Mouse (Mus musculus) E14TG2a.4 (cell line): ENCODE data around the gene Dmd.

Experiments
- H3K27me3 ChIP-seq: 2 replicates; pipeline ENCODE4 v1.6.1; 2014; ENCODE audit warnings: low read length, control low read depth; ENCODE audit not compliant: insufficient read depth
- H3K36me3 ChIP-seq: 2 replicates; pipeline ENCODE4 v1.6.1; 2014; ENCODE audit warnings: low read length, control low read depth; ENCODE audit not compliant: insufficient read depth
- H3K4me1 ChIP-seq: replicated peaks from 2 replicates; pipeline ENCODE4 v1.6.1; 2014; ENCODE audit warnings: low read depth, low read length, control low read depth
- H3K4me3 ChIP-seq: replicated peaks from 2 replicates; pipeline ENCODE4 v1.5.1; 2014; ENCODE audit warnings: mild to moderate bottlenecking, low read length
- H3K9me3 ChIP-seq: 2 replicates; pipeline ENCODE4 v1.6.1; 2014; ENCODE audit warnings: low read length, control low read depth
- CTCF ChIP-seq: conservative IDR thresholded peaks from 2 replicates; pipeline ENCODE4 v1.5.1; 2014; ENCODE audit warnings: low read length
- NANOG ChIP-seq: IDR thresholded peaks from 2 replicates; pipeline ENCODE4 v1.6.1; 2014; ENCODE audit warnings: borderline replicate concordance, low read length, mixed read lengths
- POU5F1 ChIP-seq: IDR thresholded peaks from 2 replicates; pipeline ENCODE4 v1.6.1; 2014; ENCODE audit warnings: low read length, borderline replicate concordance

Gene Dmd

DNA sequence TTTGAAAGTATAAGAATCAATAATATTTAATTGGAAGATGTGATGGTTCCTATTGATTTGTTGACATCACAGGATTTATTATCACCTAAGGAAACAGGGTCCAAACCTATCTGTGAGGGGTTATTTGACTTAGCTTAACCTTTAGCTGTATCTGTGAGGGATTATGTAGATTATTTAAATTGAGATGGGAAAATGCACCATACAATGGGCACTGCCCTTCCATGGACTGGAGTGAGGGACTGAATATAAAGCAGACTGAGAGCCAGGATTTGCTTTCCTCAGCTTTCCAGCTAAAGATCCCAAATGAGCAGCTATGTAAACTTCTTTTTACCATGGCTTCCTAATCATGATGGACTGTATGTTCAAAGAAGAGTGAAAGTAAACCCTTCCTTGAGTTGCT, 1496.0 kb downstream of the Dmd start:
- H3K27me3 ChIP-seq = no peaks in the 10 kb centered on the region
- no peak overlapping the region for H3K4me3 ChIP-seq
- no peaks in the 10 kb centered on the region for H3K36me3 ChIP-seq
- TF ChIP-seq POU5F1 = no peak
- no peak for TF ChIP-seq CTCF
- TF ChIP-seq NANOG = no peak
- H3K4me1 ChIP-seq = 0 out of 2 replicates have a peak, but pooled peaks cover 4% of the 10 kb centered on the region
- no peaks in the 10 kb centered on the region; the same call in 1 of the 2 replicates for H3K9me3 ChIP-seq

DNA sequence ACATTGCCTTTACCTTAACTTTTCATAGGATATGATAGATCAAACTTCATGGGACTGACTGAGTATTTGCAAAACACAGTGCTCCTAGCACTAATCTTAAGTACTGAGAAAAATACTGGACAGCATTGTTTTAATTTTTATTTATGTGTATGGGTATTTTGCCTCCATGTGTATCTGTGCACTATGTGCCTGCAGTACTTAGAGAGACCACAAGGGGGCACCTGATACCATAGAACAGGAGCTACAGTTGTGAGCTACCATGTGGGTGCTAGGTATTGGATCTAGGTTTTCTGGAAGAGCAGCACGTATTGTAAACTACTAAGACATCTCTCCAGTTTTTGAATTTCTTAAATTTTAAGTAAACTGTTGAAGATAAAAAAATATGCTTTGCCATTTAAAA, 1505.8 kb downstream of the Dmd start:
- no peak for TF ChIP-seq POU5F1
- TF ChIP-seq CTCF = peak; percentile 60
- Histone ChIP-seq H3K4me3 (no peak overlapping the region), H3K4me1 (no peaks in the 10 kb centered on the region), H3K27me3 (no peaks in the 10 kb centered on the region), H3K36me3 (no peaks in the 10 kb centered on the region), H3K9me3 (no peaks in the 10 kb centered on the region)

DNA sequence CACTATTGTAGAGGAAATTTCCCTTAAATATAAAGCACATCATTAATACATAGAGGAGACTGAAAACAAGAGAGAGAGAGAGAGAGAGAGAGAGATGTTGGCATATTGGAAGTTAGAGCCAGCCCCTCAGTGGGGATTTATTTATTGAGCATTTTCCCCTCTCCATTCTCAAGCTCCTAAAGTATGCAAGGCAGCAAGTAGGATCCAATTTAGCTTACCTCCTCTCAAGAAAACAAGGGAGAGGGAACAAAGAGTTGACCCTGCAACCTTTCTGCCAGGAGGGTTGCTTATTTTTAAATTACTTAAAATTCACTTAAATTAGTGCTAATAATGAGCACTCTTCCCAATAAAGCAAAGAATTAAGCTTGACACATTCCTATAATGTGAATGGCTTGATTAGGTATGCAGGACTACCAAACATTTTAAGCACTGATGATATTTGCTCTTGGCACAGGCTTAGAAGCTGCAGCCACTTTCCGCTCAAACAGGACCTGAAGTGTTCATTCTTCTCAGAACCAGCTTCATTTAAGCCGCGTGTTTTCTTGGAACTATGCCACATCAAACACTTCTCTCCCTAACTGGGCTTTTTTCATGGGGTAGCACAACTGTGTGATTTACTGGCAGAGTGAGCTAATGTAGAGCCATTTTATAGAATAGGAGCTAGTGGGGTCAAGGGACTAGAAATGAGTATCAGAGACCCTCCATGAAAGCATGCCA, 1566.1 kb downstream of the Dmd start:
- no peak for TF ChIP-seq NANOG
- no peak for TF ChIP-seq POU5F1
- TF ChIP-seq CTCF = no peak
- H3K9me3 ChIP-seq = peaks cover 12% of the 10 kb centered on the region
- no peaks in the 10 kb centered on the region for H3K36me3 ChIP-seq
- no peak overlapping the region for H3K4me3 ChIP-seq
- no peaks in the 10 kb centered on the region for H3K27me3 ChIP-seq
- H3K4me1 ChIP-seq = no peaks in the 10 kb centered on the region

DNA sequence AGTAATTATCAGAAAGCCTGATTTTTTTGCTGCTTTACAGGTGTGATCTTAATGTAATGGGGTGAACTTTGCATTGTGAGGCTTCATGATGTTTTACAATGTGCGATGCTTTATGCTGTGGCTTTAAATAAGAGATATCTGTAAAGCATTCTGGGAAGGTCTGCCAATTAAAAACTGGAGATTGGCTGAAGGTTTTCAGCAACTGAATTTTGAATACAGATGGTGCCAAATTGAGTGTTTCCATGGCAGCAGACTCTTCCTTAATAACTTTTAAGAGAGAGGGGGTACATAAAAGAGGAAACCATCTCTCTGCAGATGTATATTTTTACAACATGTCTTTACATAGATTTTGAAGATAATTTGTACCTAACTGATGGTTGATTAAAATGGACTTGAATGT, 1603.3 kb downstream of the Dmd start:
- no peaks in the 10 kb centered on the region for H3K27me3 ChIP-seq
- H3K36me3 ChIP-seq = no peaks in the 10 kb centered on the region
- H3K4me1 ChIP-seq = no peaks in the 10 kb centered on the region
- H3K4me3 ChIP-seq = no peak overlapping the region
- no peaks in the 10 kb centered on the region for H3K9me3 ChIP-seq
- TF ChIP-seq CTCF (no peak), POU5F1 (no peak), NANOG (no peak)

DNA sequence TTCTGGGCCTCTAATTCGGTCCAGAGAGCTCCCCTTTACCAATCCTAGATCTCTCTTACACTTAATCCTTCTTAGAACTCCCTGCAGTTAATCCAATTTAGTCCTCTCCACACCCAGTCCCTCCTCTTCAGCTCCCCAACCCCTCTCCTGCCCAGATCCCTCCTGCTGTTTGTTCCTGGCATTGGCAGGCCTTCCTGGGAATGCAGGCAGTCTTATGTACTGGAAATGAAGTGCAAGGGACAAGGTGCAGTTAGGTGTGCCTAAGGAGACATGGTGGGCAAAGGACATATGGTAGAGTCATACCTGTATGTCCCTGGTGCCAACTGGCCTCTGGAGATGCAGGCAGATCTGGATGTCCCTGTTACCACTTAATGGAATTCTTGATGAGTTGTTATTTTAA, 1604.8 kb downstream of the Dmd start:
- Histone ChIP-seq H3K4me1 (no peaks in the 10 kb centered on the region), H3K9me3 (no peaks in the 10 kb centered on the region), H3K36me3 (no peaks in the 10 kb centered on the region), H3K27me3 (no peaks in the 10 kb centered on the region), H3K4me3 (no peak overlapping the region)
- TF ChIP-seq POU5F1 (no peak), NANOG (no peak), CTCF (no peak)

DNA sequence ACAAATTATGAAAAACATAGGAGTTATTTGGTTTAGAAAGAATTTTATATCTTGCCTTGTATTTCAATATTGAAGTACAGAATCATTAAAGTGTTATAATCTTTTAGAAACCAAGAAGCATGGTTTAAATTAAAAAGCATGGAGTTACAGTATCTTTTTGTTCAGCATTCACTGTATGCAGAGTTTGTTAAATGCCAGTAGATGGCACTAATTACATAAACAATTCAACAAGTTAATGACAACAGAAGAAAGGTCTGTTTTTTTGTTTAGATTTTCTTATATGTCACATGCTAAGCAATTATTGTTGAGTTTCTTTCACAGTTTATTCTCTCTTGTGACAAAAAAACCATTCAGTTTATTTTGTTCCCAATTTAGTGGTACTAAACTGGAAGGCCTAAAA, 1649.8 kb downstream of the Dmd start:
- Histone ChIP-seq H3K9me3 (no peaks in the 10 kb centered on the region), H3K36me3 (no peaks in the 10 kb centered on the region), H3K4me1 (no peaks in the 10 kb centered on the region), H3K4me3 (no peak overlapping the region), H3K27me3 (no peaks in the 10 kb centered on the region)
- TF ChIP-seq CTCF (no peak), NANOG (no peak), POU5F1 (no peak)

DNA sequence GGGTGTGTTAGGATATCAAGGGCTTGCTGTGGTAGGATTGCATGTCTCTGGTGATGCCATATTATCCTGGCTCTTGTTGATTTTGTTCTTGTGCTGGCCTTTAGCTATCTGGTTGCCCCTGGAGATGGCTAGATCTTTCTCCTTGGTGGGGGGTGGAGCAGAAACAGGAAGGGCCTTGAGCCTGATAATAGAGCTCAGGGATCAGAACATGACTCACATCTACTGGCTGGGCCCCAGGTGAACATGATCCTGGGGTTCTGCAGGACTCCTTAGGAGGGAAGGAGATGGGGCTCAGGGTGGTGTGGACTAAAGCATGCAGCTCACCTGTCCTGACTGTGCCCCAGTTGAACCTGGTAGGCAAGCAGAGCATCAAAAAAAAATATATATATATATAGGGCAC, 1691.8 kb downstream of the Dmd start:
- Histone ChIP-seq H3K4me3 (no peak overlapping the region), H3K9me3 (no peaks in the 10 kb centered on the region), H3K27me3 (no peaks in the 10 kb centered on the region), H3K4me1 (no peaks in the 10 kb centered on the region), H3K36me3 (no peaks in the 10 kb centered on the region)
- no peak for TF ChIP-seq CTCF
- no peak for TF ChIP-seq NANOG
- no peak for TF ChIP-seq POU5F1

DNA sequence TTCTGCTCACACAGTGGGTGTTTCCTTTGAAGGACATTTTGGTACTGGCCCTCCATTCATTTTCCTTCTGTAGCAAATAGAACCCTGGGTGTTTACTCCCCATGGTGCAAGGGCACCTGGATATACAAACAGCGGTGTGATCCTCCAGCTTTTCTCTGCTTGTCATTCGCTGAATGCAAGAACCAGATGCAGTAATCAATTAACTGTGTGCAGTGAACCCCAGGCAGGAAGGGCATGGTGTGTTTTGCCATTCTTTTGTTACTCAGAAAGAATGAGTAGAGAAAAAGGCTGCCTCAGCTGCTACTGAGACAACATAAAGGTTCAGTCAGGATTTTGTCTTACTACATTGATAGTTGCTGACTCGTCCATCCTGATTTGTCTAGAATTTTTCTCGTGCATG, 1799.0 kb downstream of the Dmd start:
- Histone ChIP-seq H3K4me1 (no peaks in the 10 kb centered on the region), H3K9me3 (no peaks in the 10 kb centered on the region), H3K4me3 (no peak overlapping the region), H3K36me3 (no peaks in the 10 kb centered on the region), H3K27me3 (no peaks in the 10 kb centered on the region)
- TF ChIP-seq POU5F1 = no peak

DNA sequence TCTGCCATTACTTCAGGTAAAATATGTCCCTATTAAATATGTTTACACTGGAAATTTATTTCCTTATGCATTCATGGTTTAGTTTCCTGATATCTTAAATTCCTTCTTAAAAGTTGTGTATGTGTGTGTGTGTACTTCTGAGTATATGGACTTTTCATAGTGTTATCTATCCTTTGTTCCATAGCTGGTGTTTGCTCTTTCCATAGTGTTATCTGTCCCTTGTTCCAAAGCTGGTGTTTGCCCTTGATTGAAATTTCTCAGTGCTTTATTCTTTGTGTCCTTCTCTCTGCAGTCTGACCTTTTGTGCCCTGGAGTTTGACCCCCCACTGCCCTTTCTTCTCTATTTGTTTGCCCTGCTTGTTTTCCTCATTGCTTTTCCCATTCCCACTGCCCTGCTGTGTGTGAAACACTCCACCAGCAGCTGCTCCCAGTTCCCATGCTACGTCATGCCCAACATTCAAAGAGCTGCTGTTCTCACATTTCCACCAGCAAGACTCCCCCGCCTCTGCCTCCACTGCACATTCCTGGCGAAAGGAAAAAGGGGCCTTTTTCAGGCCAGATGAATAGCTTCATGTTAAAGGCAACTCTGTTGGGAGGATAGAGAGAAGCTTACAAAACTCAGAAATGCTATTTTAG, 1911.5 kb downstream of the Dmd start:
- Histone ChIP-seq H3K4me3 (no peak overlapping the region), H3K9me3 (no peaks in the 10 kb centered on the region), H3K27me3 (no peaks in the 10 kb centered on the region), H3K4me1 (no peaks in the 10 kb centered on the region), H3K36me3 (no peaks in the 10 kb centered on the region)
- TF ChIP-seq CTCF = no peak
- TF ChIP-seq NANOG = no peak
- TF ChIP-seq POU5F1 = no peak
